Mouse (Mus musculus): ENCODE results near the gene Cd59a. TPM values are rescaled to one million over a fixed set of nuclear protein-coding genes. Genes with fewer than 3 reads are reported as not detected.
"Not testable (repeated sequence)": the region's sequence is repeated elsewhere in the genome, so short reads cannot be mapped to it uniquely, and the experiment has no call there.

Cd59a gene
- polyA plus RNA-seq, 2 experiments from 2014 or later = 0.20 TPM; not detected in 1

- no peak for ATAC-seq
Measured at GRCm38 (mm10) chr2:104109528-104109927, 13.9 kb downstream of the Cd59a start.

GRCm38 (mm10) chr2:104110031-104110430 lies 14.4 kb downstream of the Cd59a start:
- no peak for ATAC-seq

- not testable (repeated sequence) for ATAC-seq
Measured at GRCm38 (mm10) chr2:104111170-104111797, 15.7 kb downstream of the Cd59a start.

GRCm38 (mm10) chr2:104113563-104113962 lies 18.0 kb downstream of the Cd59a start:
- not testable (repeated sequence) for ATAC-seq

- ATAC-seq = no peak
Measured at GRCm38 (mm10) chr2:104114898-104115297, 19.3 kb downstream of the Cd59a start.

- ATAC-seq = not testable (repeated sequence)
Measured at GRCm38 (mm10) chr2:104117173-104117572, 21.6 kb downstream of the Cd59a start.

- no peak for ATAC-seq
Measured at GRCm38 (mm10) chr2:104119097-104119496, 23.5 kb downstream of the Cd59a start.

GRCm38 (mm10) chr2:104120312-104120711 lies 24.7 kb downstream of the Cd59a start:
- ATAC-seq = no peak

- ATAC-seq = no peak
Measured at GRCm38 (mm10) chr2:104121681-104122504, 26.3 kb downstream of the Cd59a start.

- ATAC-seq = peak; percentile 87
Measured at GRCm38 (mm10) chr2:104122505-104123378, 27.1 kb downstream of the Cd59a start, which contains the start of gene A930018P22Rik. Gene A930018P22Rik (plus strand): TSS chr2:104122769.

GRCm38 (mm10) chr2:104123540-104123939 lies 27.9 kb downstream of the Cd59a start:
- ATAC-seq = no peak

GRCm38 (mm10) chr2:104124071-104124470 lies 28.5 kb downstream of the Cd59a start:
- ATAC-seq = no peak

GRCm38 (mm10) chr2:104128803-104129531 lies 33.4 kb downstream of the Cd59a start:
- ATAC-seq = no peak

- no peak for ATAC-seq
Measured at GRCm38 (mm10) chr2:104130165-104130564, 34.6 kb downstream of the Cd59a start.

GRCm38 (mm10) chr2:104130969-104131368 lies 35.4 kb downstream of the Cd59a start:
- ATAC-seq = no peak

- ATAC-seq = no peak
Measured at GRCm38 (mm10) chr2:104132266-104132859, 36.8 kb downstream of the Cd59a start.

- no peak for ATAC-seq
Measured at GRCm38 (mm10) chr2:104133042-104133810, 37.6 kb downstream of the Cd59a start.

- peak; percentile 87 for ATAC-seq
Measured at GRCm38 (mm10) chr2:104134150-104135056, 38.8 kb downstream of the Cd59a start.

- ATAC-seq = no peak
Measured at GRCm38 (mm10) chr2:104135920-104136319, 40.3 kb downstream of the Cd59a start.

GRCm38 (mm10) chr2:104142140-104142539 lies 46.5 kb downstream of the Cd59a start:
- no peak for ATAC-seq
